ENCODE assay signal across 14 mouse cellular contexts in the genomic region with DNA sequence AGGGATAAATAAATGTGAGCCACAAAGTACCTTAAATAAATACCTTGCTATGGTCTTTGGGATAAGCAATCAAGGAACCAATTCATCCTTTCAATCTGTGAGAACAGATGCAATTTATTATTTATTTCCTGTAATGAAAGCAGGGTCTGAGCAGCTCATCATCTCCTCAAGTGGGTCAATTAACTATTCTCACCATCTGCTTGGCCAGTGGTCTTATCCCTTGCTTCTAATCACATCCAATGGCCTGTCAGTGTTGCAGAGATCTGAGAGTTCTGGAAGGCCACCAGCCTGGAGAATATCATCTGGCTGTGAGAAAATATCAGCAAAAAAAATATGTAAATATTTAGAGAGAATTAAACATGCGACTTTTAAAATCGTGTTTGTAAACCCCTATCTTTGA.
DNase-seq lines count a peak whose midpoint lies in the region; TF ChIP-seq lines count a peak whose summit lies in the region.
"Had no signal": no experiment of that assay in that cellular context is flagged by ENCODE, and none has a peak within 500 bp of the region (broad histone marks: within the 10 kb centered on the region; RNA-seq: fewer than 3 reads in every experiment).

No protein-coding gene starts in this region.

- no peak for TF ChIP-seq POLR2A in brain, embryonic 14.5 days (IDR thresholded peaks at IDR 0.05; ENCODE audit: borderline replicate concordance, extremely low read depth, insufficient read depth, insufficient read length, poor library complexity, severe bottlenecking)

- DNase-seq in cerebellum, postnatal 10 days = peak; percentile 12 to 22
- no peak for DNase-seq in cerebellum, adult 11 months
- peak; percentile 26 for DNase-seq in brain, embryonic 14.5 days (ENCODE audit: low read depth)
- DNase-seq in retina, postnatal 1 day = peak; percentile 60
- no peak for DNase-seq in c-Kit-positive CD71-positive TER-119-positive erythroid progenitor cells, embryonic 14.5 days (ENCODE audit: low spot score)
- DNase-seq: adrenal gland, adult 8-10 months; adrenal gland, postnatal 14 days; adrenal gland, postnatal 36 days; B cell, adult 2 months; cerebellum, adult 18-20 months; cerebellum, adult 8-10 months; cerebellum, adult 9-11 months; cerebellum, postnatal 25 days; forebrain, postnatal 0 days had no signal

- no peak for TF ChIP-seq CTCF in brain, embryonic 14.5 days (IDR thresholded peaks at IDR 0.05; ENCODE audit: borderline replicate concordance, extremely low read depth, insufficient read depth, insufficient read length)

Comparison
In these comparisons a context has a peak if more than half of its experiments do, and no peak if none do; other contexts are left out.
1. DNase-seq: peak in cerebellum, postnatal 10 days (2 of 2), brain, embryonic 14.5 days (single experiment) and retina, postnatal 1 day (single experiment); none in cerebellum, adult 11 months (single experiment) and c-Kit-positive CD71-positive TER-119-positive erythroid progenitor cells, embryonic 14.5 days (single experiment).